Mouse (Mus musculus) kidney, adult 2 months (tissue): ENCODE data around the gene Hp1bp3. TPM values are rescaled to one million over a fixed set of nuclear protein-coding genes. Genes with fewer than 3 reads are reported as not detected.

Experiments
- DNase-seq: peaks from one replicate; pipeline ENCODE4 v3.0.0; 2021
- H3K27ac ChIP-seq: fragments of 200-500 bp; 2 replicates; pipeline ENCODE4 v1.5.1; 2012; ENCODE audit warnings: low read depth, low read length, control low read depth, inconsistent platforms; ENCODE audit not compliant: insufficient read depth
- H3K27me3 ChIP-seq: fragments of 200-500 bp; replicated peaks from 2 replicates; pipeline ENCODE4 v1.6.1; 2012; ENCODE audit warnings: mild to moderate bottlenecking, moderate library complexity, low read length, inconsistent platforms; ENCODE audit not compliant: control insufficient read depth, insufficient read depth
- H3K36me3 ChIP-seq: fragments of 200-500 bp; 2 replicates; pipeline ENCODE4 v1.6.1; 2012; ENCODE audit warnings: mild to moderate bottlenecking, moderate library complexity, low read length, inconsistent platforms; ENCODE audit not compliant: control insufficient read depth, insufficient read depth
- H3K4me1 ChIP-seq: fragments of 200-500 bp; 2 replicates; pipeline ENCODE4 v1.6.1; 2011; ENCODE audit warnings: low read length; ENCODE audit not compliant: control insufficient read depth, insufficient read depth
- H3K4me3 ChIP-seq: fragments of 200-500 bp; 2 replicates; pipeline ENCODE4 v1.5.1; 2011; ENCODE audit warnings: mild to moderate bottlenecking, low read depth, low read length, control low read depth; ENCODE audit not compliant: insufficient read depth
- CTCF ChIP-seq: fragments of 200-500 bp; conservative IDR thresholded peaks from 2 replicates; pipeline ENCODE4 v1.5.1; 2011; ENCODE audit warnings: low read depth, mild to moderate bottlenecking, control low read depth, low read length, moderate library complexity, mixed read lengths; ENCODE audit not compliant: insufficient read depth, insufficient read length
- POLR2A ChIP-seq: fragments of 200-500 bp; IDR thresholded peaks from one replicate; pipeline ENCODE4 v1.6.1; 2011; ENCODE audit warnings: low read depth, low read length, control low read depth
- WGBS: fragments of 180-500 bp; shearing (Covaris S2); methylation state at CpG from one replicate; pipeline ENCODE4 v1.1.7; 2018; 5-methylcytosine and 5-hydroxymethylcytosine counted together
- polyA plus RNA-seq: library from polyadenylated mRNA; depleted of rRNA; stranded (reverse); fragments of >200 nt; gene quantifications from 2 replicates; pipeline ENCODE4 v1.2.3, GENCODE M21; 2012

Gene Hp1bp3
- polyA plus RNA-seq, 1 experiment = 59.5 TPM

DNA sequence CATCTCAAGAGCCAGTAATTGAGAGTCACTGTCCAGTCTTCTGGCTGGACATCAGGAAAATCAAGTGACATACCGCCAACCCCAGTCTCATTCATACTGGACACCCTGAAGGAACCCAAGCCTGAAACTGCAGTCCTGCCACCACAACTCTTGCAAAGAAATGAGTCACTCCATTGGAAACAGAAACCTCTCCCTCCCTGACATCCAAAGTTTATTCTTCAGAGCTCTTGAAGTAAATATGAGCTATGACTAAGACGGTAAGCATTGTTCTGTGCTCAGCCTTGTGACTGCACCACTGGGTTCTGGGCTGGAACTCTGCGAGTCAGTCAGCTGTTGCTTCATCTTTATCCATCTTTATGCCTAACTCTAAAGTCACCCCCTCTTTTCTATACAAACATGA lies 2.2 kb upstream of the Hp1bp3 start:
- H3K27me3 ChIP-seq = no peaks in the 10 kb centered on the region
- WGBS = 61% methylated on average over 3 of the region's 3 CpGs
- no peak for DNase-seq

GRCm38 (mm10) chr4:138215671-138216199 lies 361 bp upstream of the Hp1bp3 start:
- TF ChIP-seq CTCF = no peak
- peaks cover 8% of the 10 kb centered on the region; the same call in 1 of the 2 replicates for H3K4me1 ChIP-seq
- peak overlapping the region; percentile 82 for H3K27ac ChIP-seq
- H3K4me3 ChIP-seq = peak overlapping the region; percentile 95
- H3K27me3 ChIP-seq = no peaks in the 10 kb centered on the region
- no peaks in the 10 kb centered on the region for H3K36me3 ChIP-seq
- WGBS = 44% methylated on average over 13 of the region's 13 CpGs
- DNase-seq = no peak

More for the DNA sequence above, 2.2 kb upstream of the Hp1bp3 start:
- TF ChIP-seq POLR2A = no peak
- no peak overlapping the region for H3K4me3 ChIP-seq
- no peak overlapping the region for H3K27ac ChIP-seq
- H3K4me1 ChIP-seq = peaks cover 8% of the 10 kb centered on the region; the same call in 1 of the 2 replicates
- no peaks in the 10 kb centered on the region; the same call in 1 of the 2 replicates for H3K36me3 ChIP-seq

DNA sequence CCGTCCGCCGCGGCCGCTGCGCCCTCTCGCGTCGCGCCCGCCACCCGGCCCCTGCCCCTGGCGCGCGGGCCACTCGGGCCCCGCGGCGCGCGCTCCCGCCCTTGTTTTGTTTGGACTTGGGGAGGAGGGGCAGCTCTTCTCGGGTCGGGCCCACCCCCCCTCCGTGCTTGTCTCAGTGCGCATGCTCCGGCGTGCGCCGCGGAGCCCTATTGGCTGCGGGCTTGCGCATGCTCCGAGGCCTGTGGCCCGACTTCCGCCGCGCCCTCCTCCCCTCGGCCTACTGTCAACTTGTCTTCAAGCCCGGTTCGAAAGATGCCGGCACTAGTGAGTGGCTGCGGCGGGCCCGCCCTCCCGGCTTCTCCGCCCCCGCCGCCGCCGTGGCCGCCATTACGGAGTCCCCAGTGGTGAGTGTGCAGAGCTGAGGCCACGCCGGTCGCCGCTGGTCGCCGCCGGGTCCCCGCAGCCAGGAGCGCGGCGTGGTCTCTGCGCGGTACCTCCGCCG lies 846 bp downstream of the Hp1bp3 start:
- 1% methylated on average over 66 of the region's 68 CpGs for WGBS
- peaks cover 8% of the 10 kb centered on the region; the same call in 1 of the 2 replicates for H3K4me1 ChIP-seq
- TF ChIP-seq CTCF (no peak), POLR2A (no peak)
- peak overlapping the region; percentile 97 for H3K27ac ChIP-seq
- H3K27me3 ChIP-seq = no peaks in the 10 kb centered on the region
- DNase-seq = peak; percentile 99
- no peaks in the 10 kb centered on the region for H3K36me3 ChIP-seq
- H3K4me3 ChIP-seq = peak overlapping the region; percentile 95

GRCm38 (mm10) chr4:138217441-138217840 lies 1.3 kb downstream of the Hp1bp3 start:
- TF ChIP-seq POLR2A (no peak), CTCF (no peak)
- Histone ChIP-seq H3K36me3 (no peaks in the 10 kb centered on the region; the same call in 1 of the 2 replicates), H3K4me3 (peak overlapping the region; percentile 73), H3K27me3 (no peaks in the 10 kb centered on the region), H3K27ac (peak overlapping the region; percentile 84), H3K4me1 (peaks cover 8% of the 10 kb centered on the region; the same call in 1 of the 2 replicates)
- WGBS = under 1% methylated on average over 36 of the region's 36 CpGs
- peak; percentile 26 for DNase-seq

DNA sequence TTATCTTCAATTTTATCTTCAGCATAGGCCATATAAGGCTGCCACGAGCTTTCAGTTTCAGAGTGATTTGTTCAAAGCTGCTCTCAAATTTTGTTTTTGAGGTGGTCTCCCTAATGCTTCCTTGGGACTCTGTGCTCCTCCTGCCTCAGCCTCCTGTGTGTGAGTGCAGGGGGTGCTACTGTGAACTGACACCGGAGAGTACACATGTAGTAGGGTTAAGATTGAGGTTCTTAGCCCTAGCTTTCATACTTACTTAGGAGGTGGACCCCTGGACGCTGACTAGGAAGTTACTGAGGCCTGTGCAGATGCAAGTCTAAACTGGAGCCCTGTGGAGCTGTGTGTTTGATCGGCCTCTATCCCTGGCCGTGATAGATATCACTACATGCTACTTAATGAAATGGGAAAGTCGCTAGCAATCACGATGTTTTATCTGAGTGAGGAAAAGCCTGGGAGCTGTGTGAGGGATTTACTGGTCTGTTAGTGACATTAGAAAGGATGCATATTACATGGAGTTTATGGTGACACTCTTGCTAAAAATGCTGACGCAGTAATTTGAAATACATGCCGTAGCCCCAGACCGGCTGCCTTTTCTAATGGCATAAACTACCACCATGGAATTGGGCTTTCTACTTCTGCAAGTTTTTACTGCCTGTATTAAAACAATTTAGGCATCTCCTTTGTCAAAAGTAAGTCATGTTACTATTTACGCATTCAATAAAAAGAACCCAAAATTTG lies 2.0 kb downstream of the Hp1bp3 start:
- WGBS = 54% methylated on average over 11 of the region's 11 CpGs
- peaks cover 8% of the 10 kb centered on the region; the same call in 1 of the 2 replicates for H3K4me1 ChIP-seq
- H3K27ac ChIP-seq = no peak overlapping the region

DNA sequence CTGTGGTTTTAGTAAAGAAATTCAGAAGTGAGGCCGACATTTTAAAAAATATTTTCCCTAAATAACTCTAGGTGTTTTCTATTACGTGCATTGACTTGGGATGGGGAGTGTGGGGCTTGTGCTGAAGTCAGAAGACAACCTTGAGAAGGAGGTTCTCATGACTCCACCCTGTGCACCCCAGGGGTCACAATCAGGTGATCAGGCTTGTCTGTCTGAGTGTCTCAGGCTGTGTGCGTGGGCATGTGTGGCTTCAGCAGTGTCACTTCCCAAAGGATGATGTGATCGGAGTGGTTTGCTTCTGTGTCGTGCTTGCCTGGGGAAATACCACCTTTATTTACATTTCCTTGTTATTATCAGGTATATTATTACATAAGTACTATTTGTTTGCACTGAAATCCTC lies 3.2 kb downstream of the Hp1bp3 start:
- TF ChIP-seq POLR2A = no peak
- TF ChIP-seq CTCF = no peak
- peaks cover 8% of the 10 kb centered on the region; the same call in 1 of the 2 replicates for H3K4me1 ChIP-seq
- WGBS = 78% methylated on average over 5 of the region's 5 CpGs
- H3K27ac ChIP-seq = no peak overlapping the region
- no peaks in the 10 kb centered on the region for H3K27me3 ChIP-seq
- peaks cover 6% of the 10 kb centered on the region for H3K36me3 ChIP-seq
- DNase-seq = no peak
- H3K4me3 ChIP-seq = no peak overlapping the region

More for the DNA sequence above, 2.0 kb downstream of the Hp1bp3 start:
- no peaks in the 10 kb centered on the region for H3K27me3 ChIP-seq
- TF ChIP-seq CTCF (no peak), POLR2A (no peak)
- H3K36me3 ChIP-seq = no peaks in the 10 kb centered on the region; the same call in 1 of the 2 replicates
- peak overlapping the region; percentile 35 for H3K4me3 ChIP-seq
- DNase-seq = no peak

GRCm38 (mm10) chr4:138220761-138221160 lies 4.7 kb downstream of the Hp1bp3 start:
- 64% methylated on average over 7 of the region's 7 CpGs for WGBS
- H3K4me3 ChIP-seq = no peak overlapping the region
- peaks cover 6% of the 10 kb centered on the region for H3K36me3 ChIP-seq
- no peak for DNase-seq
- TF ChIP-seq CTCF = no peak
- no peak for TF ChIP-seq POLR2A
- H3K27ac ChIP-seq = no peak overlapping the region
- H3K4me1 ChIP-seq = peaks cover 7% of the 10 kb centered on the region; the same call in 1 of the 2 replicates
- H3K27me3 ChIP-seq = no peaks in the 10 kb centered on the region
